Mouse (Mus musculus): Measurements from ENCODE around the gene Zfp810. TPM values are rescaled to one million over a fixed set of nuclear protein-coding genes. Genes with fewer than 3 reads are reported as not detected.

Zfp810 gene
- polyA plus RNA-seq, 1 experiment from 2014 or later = 2.8 TPM

DNA sequence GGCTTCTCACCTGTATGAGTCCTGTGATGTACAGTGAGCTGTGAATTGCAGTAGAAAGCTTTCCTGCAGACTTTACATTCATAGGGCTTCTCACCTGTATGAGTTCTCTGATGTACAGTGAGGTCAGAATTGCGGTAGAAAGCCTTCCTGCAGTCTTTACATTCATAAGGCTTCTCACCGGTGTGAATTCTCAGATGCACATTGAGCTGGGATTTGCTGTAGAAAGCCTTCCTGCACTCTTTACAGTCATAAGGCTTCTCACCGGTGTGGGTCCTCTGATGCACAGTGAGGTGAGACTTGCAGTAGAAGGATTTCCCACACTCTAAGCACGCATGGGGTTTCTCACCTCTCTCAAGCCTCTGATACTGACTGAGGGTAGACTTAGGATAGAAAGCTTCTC is 28.7 kb downstream of the Zfp810 start:
- no peak for ATAC-seq (ENCODE audit: low read depth)
- H3K9me3 ChIP-seq (replicated peaks; ENCODE audit: control insufficient read depth, low read length) = peaks cover 25% of the 10 kb centered on the region
- H3K27ac ChIP-seq (ENCODE audit: low read length) = no peak overlapping the region
- WGBS (ENCODE audit: insufficient replicate concordance) = 80% methylated on average over 4 of the region's 4 CpGs
- H3K4me3 ChIP-seq (ENCODE audit: low read depth, low read length) = no peak overlapping the region
- no peak overlapping the region for H3K4me2 ChIP-seq (ENCODE audit: low read depth, low read length)
- no peaks in the 10 kb centered on the region for H3K4me1 ChIP-seq (ENCODE audit: control insufficient read depth, low read depth, low read length)
- H3K36me3 ChIP-seq (ENCODE audit: control insufficient read depth, insufficient read depth) = peaks cover 58% of the 10 kb centered on the region
- H3K27me3 ChIP-seq (ENCODE audit: control insufficient read depth, insufficient read depth, low read depth, low read length) = no peaks in the 10 kb centered on the region
- H3K9ac ChIP-seq (ENCODE audit: low read depth, low read length) = no peak overlapping the region

DNA sequence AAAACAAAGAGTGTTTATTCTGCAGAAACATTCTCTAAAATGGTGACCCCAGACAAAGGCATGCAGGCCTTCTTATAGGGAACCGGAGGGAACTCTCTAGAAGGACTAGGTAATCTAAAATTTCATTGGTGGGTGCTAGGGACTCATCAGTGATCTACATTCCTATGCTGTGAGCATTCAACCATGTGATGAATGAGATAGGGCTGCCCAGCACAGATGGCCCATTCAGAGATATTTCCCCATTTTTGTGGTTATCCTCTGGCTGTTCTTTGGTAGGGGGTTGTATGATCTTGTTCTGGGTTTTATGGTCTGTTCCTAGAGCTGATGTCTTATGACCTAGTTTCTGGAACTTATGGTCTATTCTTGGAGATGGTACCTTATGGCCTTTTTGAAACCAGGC is 38.6 kb downstream of the Zfp810 start:
- H3K4me1 ChIP-seq (ENCODE audit: control insufficient read depth, low read depth, low read length) = no peaks in the 10 kb centered on the region
- no peak overlapping the region for H3K9ac ChIP-seq (ENCODE audit: low read depth, low read length)
- H3K9me3 ChIP-seq (replicated peaks; ENCODE audit: control insufficient read depth, low read length) = no peaks in the 10 kb centered on the region
- no peak for ATAC-seq (ENCODE audit: low read depth)
- H3K4me2 ChIP-seq (ENCODE audit: low read depth, low read length) = no peak overlapping the region
- WGBS (ENCODE audit: insufficient replicate concordance) = 82% methylated on average over 1 of the region's 1 CpGs
- H3K27me3 ChIP-seq (ENCODE audit: control insufficient read depth, insufficient read depth, low read depth, low read length) = no peaks in the 10 kb centered on the region
- no peak overlapping the region for H3K27ac ChIP-seq (ENCODE audit: low read length)
- no peak overlapping the region for H3K4me3 ChIP-seq (ENCODE audit: low read depth, low read length)
- H3K36me3 ChIP-seq (ENCODE audit: control insufficient read depth, insufficient read depth) = no peaks in the 10 kb centered on the region

DNA sequence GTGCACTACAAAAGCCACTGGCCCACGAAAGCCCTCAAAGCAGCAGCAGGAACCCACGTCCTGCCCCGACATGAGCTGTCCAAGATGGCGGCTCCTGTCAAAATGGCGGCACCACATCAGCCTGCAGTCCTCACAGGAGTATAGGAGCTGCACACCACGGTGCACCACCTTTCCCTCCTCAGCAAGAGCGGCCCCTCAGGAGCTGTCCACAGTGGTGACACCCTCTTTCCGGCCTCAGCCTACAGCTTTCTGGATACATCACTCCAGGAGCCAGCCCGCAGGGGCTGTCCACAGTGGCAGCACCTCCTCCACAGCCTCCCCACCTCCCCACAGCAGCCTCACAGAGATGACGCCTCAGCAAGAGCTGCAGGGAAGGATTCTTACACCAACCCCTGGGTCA is 44.8 kb downstream of the Zfp810 start:
- no peaks in the 10 kb centered on the region for H3K36me3 ChIP-seq (ENCODE audit: control insufficient read depth, insufficient read depth)
- ATAC-seq (ENCODE audit: low read depth) = no peak
- no peaks in the 10 kb centered on the region for H3K27me3 ChIP-seq (ENCODE audit: control insufficient read depth, insufficient read depth, low read depth, low read length)
- no peak overlapping the region for H3K4me3 ChIP-seq (ENCODE audit: low read depth, low read length)
- no peaks in the 10 kb centered on the region; the same call in 1 of the 2 replicates for H3K4me1 ChIP-seq (ENCODE audit: control insufficient read depth, low read depth, low read length)
- 72% methylated on average over 10 of the region's 10 CpGs for WGBS (ENCODE audit: insufficient replicate concordance)
- H3K9me3 ChIP-seq (replicated peaks; ENCODE audit: control insufficient read depth, low read length) = no peaks in the 10 kb centered on the region
- no peak overlapping the region for H3K27ac ChIP-seq (ENCODE audit: low read length)
- H3K4me2 ChIP-seq (ENCODE audit: low read depth, low read length) = no peak overlapping the region
- no peak overlapping the region for H3K9ac ChIP-seq (ENCODE audit: low read depth, low read length)

DNA sequence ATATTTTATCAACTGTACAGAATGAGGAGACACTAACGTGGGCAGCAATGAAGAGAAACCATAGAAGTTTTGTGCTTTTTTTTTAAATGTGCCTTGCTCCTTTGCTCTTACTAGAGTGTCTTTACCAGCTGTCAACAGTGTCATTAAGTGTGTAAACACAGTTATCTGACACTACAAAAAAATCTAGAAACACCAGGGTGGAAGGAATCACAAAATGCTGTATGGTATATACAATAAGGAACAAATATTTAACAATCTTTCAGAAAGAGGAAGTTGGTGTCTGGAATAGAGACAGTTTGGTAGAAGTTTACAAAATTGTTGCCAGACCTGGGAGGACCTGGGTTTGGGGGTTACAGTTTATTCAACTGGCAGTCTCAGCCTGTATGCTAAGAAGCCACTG is 45.9 kb downstream of the Zfp810 start:
- Histone ChIP-seq H3K27me3 (ENCODE audit: control insufficient read depth, insufficient read depth, low read depth, low read length) (no peaks in the 10 kb centered on the region), H3K27ac (ENCODE audit: low read length) (no peak overlapping the region), H3K4me3 (ENCODE audit: low read depth, low read length) (no peak overlapping the region), H3K4me1 (ENCODE audit: control insufficient read depth, low read depth, low read length) (no peaks in the 10 kb centered on the region; the same call in 1 of the 2 replicates), H3K36me3 (ENCODE audit: control insufficient read depth, insufficient read depth) (no peaks in the 10 kb centered on the region), H3K4me2 (ENCODE audit: low read depth, low read length) (no peak overlapping the region), H3K9me3 (replicated peaks; ENCODE audit: control insufficient read depth, low read length) (no peaks in the 10 kb centered on the region), H3K9ac (ENCODE audit: low read depth, low read length) (no peak overlapping the region)
- WGBS (ENCODE audit: insufficient replicate concordance) = 59% methylated on average over 1 of the region's 1 CpGs
- ATAC-seq (ENCODE audit: low read depth) = no peak

DNA sequence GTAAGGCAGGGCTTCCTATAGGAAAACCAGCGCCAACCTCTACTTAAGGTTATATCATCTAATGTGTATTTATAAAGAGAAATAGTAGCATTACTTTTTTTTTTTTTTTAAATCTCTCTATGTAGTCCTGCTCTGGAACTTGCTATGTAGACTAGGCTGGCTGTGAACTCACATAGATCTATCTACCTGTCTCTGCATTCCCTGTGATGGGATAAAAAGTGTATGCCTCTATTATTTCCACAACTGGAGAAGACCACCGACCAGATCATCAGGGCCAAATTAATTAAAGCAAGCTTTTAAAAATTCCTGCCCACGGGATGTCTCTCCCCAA is 47.4 kb downstream of the Zfp810 start:
- H3K4me1 ChIP-seq (ENCODE audit: control insufficient read depth, low read depth, low read length) = no peaks in the 10 kb centered on the region; the same call in 1 of the 2 replicates
- H3K27me3 ChIP-seq (ENCODE audit: control insufficient read depth, insufficient read depth, low read depth, low read length) = no peaks in the 10 kb centered on the region
- 30% methylated on average over 3 of the region's 3 CpGs for WGBS (ENCODE audit: insufficient replicate concordance)
- H3K27ac ChIP-seq (ENCODE audit: low read length) = no peak overlapping the region
- H3K4me2 ChIP-seq (ENCODE audit: low read depth, low read length) = peak overlapping the region; percentile 82
- H3K9ac ChIP-seq (ENCODE audit: low read depth, low read length) = peak overlapping the region; percentile 78
- no peak for ATAC-seq (ENCODE audit: low read depth)
- H3K36me3 ChIP-seq (ENCODE audit: control insufficient read depth, insufficient read depth) = peaks cover 5% of the 10 kb centered on the region
- H3K4me3 ChIP-seq (ENCODE audit: low read depth, low read length) = peak overlapping the region; percentile 78
- no peaks in the 10 kb centered on the region for H3K9me3 ChIP-seq (replicated peaks; ENCODE audit: control insufficient read depth, low read length)

DNA sequence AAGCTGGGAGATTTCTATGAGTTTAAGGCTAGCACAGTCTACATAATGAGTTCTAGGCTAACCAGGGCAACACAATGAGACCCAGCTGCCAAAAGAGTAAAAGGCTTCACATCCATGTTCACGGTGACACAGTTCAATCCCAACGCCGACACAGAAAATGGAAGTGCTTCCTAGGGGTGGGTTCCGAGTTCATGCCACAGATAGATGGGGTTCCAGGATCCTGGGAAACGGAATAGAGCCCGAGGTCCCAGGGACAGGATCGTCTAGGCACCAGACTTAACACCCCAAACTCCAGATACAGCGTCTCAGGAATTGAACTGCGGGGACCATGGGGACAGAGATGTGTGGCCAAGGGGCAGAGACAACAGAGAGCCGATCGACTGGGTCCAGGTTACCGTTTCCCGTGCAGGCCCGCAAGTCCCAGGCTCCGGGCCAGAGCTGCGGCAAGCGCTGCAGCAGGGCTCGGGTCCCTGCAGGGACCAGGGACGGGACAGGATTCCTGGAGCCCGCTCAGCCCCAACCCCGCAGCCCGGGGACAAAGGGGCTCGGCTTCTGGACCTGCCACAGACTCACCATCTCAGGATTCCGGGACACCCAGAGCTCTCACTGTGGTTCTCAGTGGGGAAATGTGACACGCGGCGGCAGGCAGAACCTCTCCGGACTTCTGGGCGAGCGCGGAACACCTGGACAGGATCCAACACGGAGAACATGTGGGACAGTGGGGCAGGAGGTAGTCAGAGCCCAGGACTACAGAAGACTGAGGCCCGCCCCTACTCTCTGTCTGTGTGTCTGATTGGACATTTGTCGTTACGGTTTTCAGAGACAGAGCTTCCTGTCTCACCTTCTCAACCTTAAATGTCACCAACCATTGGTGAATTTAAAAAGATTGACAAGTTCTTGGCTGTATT is 48.0 kb downstream of the Zfp810 start, which contains the start of gene Zfp599:
Zfp599 (minus strand) TSS at position 712 of the 908 bp plus-strand sequence.
- H3K4me2 ChIP-seq (ENCODE audit: low read depth, low read length) = peak within 1 kb of the TSS; percentile 82
- no peaks in the 10 kb centered on the region for H3K27me3 ChIP-seq (ENCODE audit: control insufficient read depth, insufficient read depth, low read depth, low read length)
- peak within 1 kb of the TSS; percentile 78 for H3K4me3 ChIP-seq (ENCODE audit: low read depth, low read length)
- no peaks in the 10 kb centered on the region for H3K9me3 ChIP-seq (replicated peaks; ENCODE audit: control insufficient read depth, low read length)
- no peaks in the 10 kb centered on the region; the same call in 1 of the 2 replicates for H3K4me1 ChIP-seq (ENCODE audit: control insufficient read depth, low read depth, low read length)
- 1% methylated on average over 35 of the region's 35 CpGs for WGBS (ENCODE audit: insufficient replicate concordance)
- H3K36me3 ChIP-seq (ENCODE audit: control insufficient read depth, insufficient read depth) = peaks cover 5% of the 10 kb centered on the region
- ATAC-seq (ENCODE audit: low read depth) = peak; percentile 99
- H3K9ac ChIP-seq (ENCODE audit: low read depth, low read length) = peak within 1 kb of the TSS; percentile 78
- H3K27ac ChIP-seq (ENCODE audit: low read length) = no peak within 1 kb of the TSS

DNA sequence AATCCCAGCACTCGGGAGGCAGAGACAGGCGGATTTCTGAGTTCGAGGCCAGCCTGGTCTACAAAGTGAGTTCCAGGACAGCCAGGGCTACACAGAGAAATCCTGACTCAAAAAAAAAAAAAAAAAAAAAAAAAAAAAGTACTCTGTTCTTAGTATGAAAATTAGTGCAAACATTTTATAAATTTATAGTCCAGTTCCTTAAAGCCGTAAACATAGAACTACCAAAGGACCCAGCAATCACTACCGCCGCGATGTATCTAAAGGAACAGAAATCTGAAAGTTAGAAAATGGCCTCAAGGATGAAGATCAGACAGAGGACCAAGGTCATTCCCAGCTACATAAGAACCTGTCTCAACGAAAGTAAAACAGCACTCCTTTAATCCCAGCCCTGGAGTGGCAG is 48.7 kb downstream of the Zfp810 start:
- no peaks in the 10 kb centered on the region for H3K27me3 ChIP-seq (ENCODE audit: control insufficient read depth, insufficient read depth, low read depth, low read length)

DNA sequence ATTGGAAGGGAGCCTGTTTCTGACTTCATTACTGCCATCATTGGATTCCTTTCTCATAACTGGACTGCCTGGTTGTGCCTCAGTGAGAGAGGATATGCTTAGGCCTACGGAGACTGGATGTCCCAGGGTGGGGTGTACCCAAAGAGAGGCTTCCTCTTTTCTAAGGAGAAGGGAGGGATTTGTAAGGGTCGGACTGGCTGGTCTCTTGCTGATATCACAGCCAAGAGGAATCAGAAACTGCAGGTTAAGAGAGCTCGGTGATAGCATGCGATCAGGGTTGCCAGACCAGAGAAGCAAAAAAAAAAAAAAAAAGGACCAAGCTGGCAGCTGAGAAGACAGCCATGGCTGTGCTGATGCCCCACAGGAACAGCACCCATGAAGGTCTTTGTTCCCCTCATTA is 50.9 kb downstream of the Zfp810 start:
- 33% methylated on average over 4 of the region's 4 CpGs for WGBS (ENCODE audit: insufficient replicate concordance)
- no peak for ATAC-seq (ENCODE audit: low read depth)

More for the DNA sequence above, 48.7 kb downstream of the Zfp810 start:
- WGBS (ENCODE audit: insufficient replicate concordance) = 75% methylated on average over 8 of the region's 8 CpGs
- H3K4me2 ChIP-seq (ENCODE audit: low read depth, low read length) = peak overlapping the region; percentile 82
- no peak for ATAC-seq (ENCODE audit: low read depth)
- H3K9ac ChIP-seq (ENCODE audit: low read depth, low read length) = peak overlapping the region; percentile 78
- no peak overlapping the region for H3K27ac ChIP-seq (ENCODE audit: low read length)
- no peaks in the 10 kb centered on the region; the same call in 1 of the 2 replicates for H3K4me1 ChIP-seq (ENCODE audit: control insufficient read depth, low read depth, low read length)
- peaks cover 6% of the 10 kb centered on the region for H3K36me3 ChIP-seq (ENCODE audit: control insufficient read depth, insufficient read depth)
- no peaks in the 10 kb centered on the region for H3K9me3 ChIP-seq (replicated peaks; ENCODE audit: control insufficient read depth, low read length)
- peak overlapping the region; percentile 78 for H3K4me3 ChIP-seq (ENCODE audit: low read depth, low read length)

DNA sequence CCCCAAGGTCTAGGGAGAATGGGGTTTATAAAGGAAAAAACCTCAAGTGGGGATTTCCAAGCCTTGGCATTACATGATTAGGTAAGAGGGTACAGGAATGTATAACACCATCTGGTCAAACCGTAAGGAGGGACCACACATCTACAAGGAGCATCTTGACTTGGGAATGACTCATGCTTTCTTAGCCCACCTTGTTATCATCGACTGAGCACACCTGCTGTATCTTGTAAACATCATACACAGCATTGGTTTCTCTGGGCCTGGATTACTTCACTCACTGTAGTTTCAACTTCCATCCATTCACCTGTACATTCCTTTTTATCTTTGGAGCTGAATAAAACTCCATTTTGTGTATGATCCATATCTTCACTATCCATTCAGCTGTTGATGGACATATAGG is 63.2 kb downstream of the Zfp810 start:
- Histone ChIP-seq H3K27ac (ENCODE audit: low read length) (no peak overlapping the region), H3K9me3 (replicated peaks; ENCODE audit: control insufficient read depth, low read length) (no peaks in the 10 kb centered on the region; the same call in 1 of the 2 replicates), H3K36me3 (ENCODE audit: control insufficient read depth, insufficient read depth) (peaks cover 36% of the 10 kb centered on the region), H3K4me1 (ENCODE audit: control insufficient read depth, low read depth, low read length) (no peaks in the 10 kb centered on the region), H3K9ac (ENCODE audit: low read depth, low read length) (no peak overlapping the region), H3K27me3 (ENCODE audit: control insufficient read depth, insufficient read depth, low read depth, low read length) (no peaks in the 10 kb centered on the region), H3K4me3 (ENCODE audit: low read depth, low read length) (no peak overlapping the region), H3K4me2 (ENCODE audit: low read depth, low read length) (no peak overlapping the region)
- 61% methylated on average over 2 of the region's 2 CpGs for WGBS (ENCODE audit: insufficient replicate concordance)
- no peak for ATAC-seq (ENCODE audit: low read depth)

More for the DNA sequence above, 50.9 kb downstream of the Zfp810 start:
- H3K9ac ChIP-seq (ENCODE audit: low read depth, low read length) = no peak overlapping the region
- H3K4me3 ChIP-seq (ENCODE audit: low read depth, low read length) = no peak overlapping the region
- no peak overlapping the region for H3K27ac ChIP-seq (ENCODE audit: low read length)
- peaks cover 22% of the 10 kb centered on the region for H3K36me3 ChIP-seq (ENCODE audit: control insufficient read depth, insufficient read depth)
- H3K9me3 ChIP-seq (replicated peaks; ENCODE audit: control insufficient read depth, low read length) = no peaks in the 10 kb centered on the region
- no peak overlapping the region for H3K4me2 ChIP-seq (ENCODE audit: low read depth, low read length)
- no peaks in the 10 kb centered on the region; the same call in 1 of the 2 replicates for H3K4me1 ChIP-seq (ENCODE audit: control insufficient read depth, low read depth, low read length)
- no peaks in the 10 kb centered on the region for H3K27me3 ChIP-seq (ENCODE audit: control insufficient read depth, insufficient read depth, low read depth, low read length)
